Mouse (Mus musculus): ENCODE measurements around the gene Etv2.

The Etv2 gene

DNA sequence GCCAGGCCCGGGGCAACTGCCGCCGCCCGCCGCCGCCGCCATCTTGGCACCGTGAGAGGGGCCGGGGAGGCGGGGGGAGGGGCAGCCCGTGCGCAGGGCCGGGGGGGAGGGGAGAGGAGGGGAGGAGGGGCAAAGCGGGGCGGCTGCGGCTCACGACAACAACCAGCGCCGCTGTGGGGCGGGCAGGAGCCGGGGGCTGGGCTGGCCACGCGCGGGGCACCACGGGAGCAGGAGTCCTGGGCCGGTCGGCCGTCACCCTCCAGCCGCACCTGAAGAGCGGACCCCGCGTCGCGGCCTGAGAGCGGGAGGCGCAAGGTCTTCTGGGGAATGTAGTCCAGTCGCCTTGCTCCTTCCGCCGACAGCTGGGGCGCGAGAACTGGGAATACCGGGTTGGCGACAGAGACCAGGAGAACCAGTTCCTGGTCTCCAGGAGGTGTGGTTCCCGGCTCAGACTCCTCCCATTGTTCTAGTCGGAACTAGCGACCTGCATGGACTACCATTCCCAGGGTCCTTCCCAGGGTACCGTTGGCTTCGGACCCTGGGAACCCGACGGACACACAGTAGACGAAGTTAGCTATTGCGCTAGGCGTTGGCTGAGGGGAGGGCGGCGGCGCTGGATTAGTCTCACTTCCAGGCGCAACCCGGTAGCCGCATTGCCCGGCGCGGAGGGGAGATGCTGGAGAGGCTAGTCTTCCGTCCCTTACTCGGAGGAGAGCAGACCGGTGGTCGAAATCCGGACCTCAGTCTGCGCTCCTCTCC, 46.8 kb downstream of the Etv2 start, which contains the start of gene Kmt2b:
Gene Kmt2b, minus strand, starts transcription at position 51 of the 759 bp plus-strand sequence.
- DNase-seq (ENCODE audit: low spot score) = peak; percentile 98

DNA sequence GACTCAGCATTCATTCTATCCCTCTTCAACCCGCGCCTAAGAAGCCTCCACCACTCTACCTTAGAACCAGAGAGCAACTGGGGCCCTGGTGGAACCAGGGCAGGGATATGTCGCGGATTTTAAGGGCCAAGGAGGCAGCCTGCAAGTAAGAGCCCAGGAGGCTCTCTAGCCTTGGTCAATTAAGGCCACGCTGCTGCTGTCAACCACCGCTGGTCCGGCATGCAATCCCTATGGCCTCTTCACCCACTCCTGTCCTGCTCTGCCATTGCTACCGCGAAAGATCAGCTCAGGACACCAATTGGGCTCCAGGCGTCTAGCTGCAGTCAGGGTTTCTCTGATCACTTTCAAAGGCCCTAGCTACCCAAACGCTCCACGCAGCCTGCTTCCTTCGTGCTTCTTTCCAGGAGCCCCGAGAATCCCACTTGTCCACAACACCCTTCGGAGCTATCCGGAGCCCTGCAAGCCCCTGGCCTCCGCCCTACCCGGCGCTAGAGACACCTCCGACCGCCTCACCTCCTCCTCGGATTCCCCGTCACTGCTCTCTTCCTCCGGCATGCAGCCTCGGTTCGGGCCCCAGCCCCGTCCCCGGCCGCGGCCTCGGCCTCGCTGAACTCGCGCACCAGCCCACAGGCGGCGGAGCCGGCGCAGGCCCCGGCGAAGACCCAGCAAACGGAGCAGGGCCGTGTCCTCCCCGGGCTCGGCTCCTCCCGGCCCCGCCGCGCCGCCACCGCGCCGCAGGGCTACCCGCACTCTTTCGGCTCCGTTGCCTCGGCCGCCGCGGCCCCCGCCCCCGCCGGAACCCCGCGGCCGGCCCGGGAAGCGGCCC, 47.6 kb downstream of the Etv2 start:
- peak; percentile 39 for DNase-seq (ENCODE audit: low spot score)

DNA sequence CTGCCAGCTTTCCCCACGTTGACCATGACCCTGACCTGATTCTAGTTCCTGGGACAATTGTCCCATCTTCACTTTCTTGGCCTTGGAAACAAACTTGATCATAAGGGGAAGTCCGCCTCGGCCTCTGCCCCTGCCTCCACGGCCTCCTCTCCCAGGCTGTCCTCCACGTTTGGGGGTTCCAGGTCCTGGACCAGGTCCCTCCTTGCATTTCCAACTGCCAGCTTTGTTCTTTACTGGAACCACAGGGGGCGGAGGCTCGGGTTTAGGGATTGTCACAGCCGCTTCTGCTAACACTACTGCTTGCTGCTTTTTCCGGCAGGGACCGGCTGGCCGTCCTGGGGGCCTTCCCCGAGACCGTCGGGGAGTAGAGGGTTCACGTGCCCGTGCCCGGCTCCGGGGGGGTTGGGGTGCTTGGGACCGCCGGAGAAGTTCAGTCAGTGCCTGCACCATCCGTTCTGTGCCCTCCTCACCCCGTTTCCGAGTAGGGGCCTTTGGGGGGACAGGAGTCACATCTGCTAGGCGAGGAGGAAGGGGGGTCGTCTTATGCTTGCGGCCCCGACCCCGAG, 49.1 kb downstream of the Etv2 start:
- no peak for DNase-seq (ENCODE audit: low spot score)

DNA sequence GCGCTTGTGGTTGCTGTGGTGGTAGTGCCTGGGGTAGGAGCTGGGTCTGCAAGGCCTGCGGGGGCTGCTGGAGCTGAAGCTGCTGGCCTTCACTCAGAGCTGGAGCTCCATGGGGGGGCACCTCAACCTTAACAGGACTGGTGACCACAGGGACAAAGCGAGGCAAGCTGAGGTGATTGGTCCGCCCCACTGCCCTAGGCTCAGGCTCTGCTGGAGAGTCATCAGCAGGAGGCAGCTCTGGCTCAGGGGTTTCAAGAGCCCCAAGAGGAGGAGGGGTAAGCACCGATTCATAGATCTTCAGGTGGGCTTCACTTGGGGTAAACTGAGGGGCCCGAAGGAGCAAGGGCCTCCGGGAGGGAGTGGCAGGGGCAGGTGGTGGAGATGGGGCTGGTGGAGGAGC, 50.5 kb downstream of the Etv2 start:
- DNase-seq (ENCODE audit: low spot score) = no peak

DNA sequence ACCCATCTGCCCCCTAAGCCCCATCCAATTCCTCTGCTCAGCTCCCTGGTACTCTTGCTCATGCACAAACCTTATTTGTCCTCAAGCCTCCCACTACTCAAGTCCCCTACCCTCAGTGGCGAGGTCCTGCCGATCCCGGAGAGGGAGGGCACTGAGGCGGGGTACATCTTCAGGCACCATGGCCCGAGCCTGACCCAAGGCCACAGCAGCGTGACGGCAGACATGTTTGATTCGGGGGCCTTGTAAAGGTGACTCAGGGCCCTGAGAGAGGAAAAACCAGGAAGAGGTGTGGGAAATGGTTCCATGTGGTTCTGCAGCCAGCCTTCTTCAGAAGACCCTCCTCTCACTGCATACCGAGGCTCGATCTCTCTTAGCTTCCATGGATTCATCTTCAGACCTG, 51.3 kb downstream of the Etv2 start:
- DNase-seq (ENCODE audit: low spot score) = no peak

Measured in embryo, embryonic 10.5 days (tissue).